Mouse (Mus musculus) brain, adult 2 months (tissue): Measurements from ENCODE around the gene Adamts3.

ENCODE experiments used
- DNase-seq: peaks from one replicate; pipeline ENCODE4 v3.0.0; 2011; ENCODE audit warnings: low read depth, low spot score

Adamts3 gene

DNA sequence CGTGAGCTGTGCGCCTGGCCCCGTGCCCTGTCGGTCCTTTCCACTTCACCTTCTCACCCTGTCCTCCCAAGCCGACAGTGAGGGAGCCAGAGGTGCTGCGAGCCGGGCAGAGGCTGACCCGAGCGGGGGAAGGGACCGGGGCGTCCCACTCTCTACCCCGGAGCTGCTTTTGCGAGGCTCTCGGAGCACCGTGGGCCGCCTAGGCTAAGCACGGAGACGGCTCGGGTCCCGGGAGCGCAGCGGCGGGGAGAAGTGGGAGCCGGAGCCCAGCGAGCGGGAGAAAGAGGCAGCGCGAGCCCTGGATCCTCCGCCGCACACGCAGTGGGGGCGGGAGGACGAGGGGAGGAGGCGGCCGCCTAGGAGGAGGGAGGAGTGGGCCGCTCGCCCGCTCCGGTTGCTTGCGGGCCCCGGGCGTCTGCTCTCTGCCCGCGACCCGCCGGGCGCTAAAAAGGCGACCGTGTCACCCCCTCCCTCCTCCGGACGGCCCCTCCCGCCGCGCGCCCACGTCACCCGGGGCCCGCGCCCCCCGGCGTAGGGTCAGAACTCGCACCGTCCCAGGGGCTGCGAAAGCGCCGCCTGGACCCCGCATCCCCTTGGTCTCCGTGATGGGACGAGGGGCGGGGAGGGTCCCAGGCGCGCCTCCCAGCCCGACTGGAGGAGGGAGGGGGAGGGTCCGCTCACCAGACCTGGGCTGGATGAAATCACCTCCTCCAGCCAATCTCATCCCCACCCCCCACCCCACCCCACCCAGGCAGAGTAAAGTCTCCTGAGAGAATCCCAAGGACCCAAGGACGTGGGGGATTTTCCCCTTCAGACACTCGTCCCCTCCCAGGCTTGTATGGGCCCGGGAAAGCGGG lies at the start of gene Adamts3:
Gene Adamts3 (minus strand): TSS at position 284 of the 857 bp plus-strand sequence.
- DNase-seq, result peak; percentile 57

GRCm38 (mm10) chr5:89931511-89931910 lies 48.4 kb upstream of the Adamts3 start:
- no peak for DNase-seq

GRCm38 (mm10) chr5:89912359-89912758 lies 29.2 kb upstream of the Adamts3 start:
- DNase-seq, result no peak

DNA sequence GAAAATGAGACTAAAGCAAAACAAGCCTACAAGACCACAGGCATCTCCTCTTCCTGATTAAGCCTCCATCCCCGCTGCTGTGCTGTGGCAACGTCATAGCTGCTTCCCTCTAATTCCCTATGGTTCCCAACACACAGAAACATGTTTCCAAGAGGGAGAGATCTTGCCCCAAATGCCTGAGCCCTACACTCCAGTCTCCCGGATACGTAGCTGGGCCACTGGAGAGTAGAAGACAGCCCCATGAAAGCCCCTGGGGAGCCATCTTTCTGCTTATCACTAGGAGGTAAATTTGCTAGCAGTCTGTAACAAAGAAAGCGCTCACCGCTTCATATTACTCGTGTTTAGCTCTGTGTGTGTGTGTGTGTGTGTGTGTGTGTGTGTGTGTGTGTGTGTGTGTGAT lies 28.8 kb upstream of the Adamts3 start:
- DNase-seq, result no peak

DNA sequence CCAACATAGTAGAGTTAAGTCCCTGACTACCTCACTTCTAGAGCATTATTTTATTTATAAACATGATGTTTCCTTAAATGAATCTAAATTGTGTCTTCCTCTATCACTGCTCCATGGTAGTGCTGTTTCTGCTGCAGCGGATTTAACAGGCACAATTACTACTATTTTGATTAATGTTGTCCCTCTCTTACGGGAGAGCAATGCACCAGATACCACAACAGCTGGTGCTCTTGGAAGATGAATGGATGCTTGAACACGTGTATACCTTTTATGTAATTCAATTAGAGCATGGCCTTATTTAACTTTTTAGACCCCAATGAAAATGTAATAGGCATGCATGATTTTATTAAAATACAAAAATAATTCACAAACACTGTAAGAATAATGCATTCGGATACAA lies 28.4 kb upstream of the Adamts3 start:
- no peak for DNase-seq

GRCm38 (mm10) chr5:89906884-89907431 lies 23.8 kb upstream of the Adamts3 start:
- DNase-seq, result no peak

GRCm38 (mm10) chr5:89901026-89901425 lies 17.9 kb upstream of the Adamts3 start:
- DNase-seq, result no peak

DNA sequence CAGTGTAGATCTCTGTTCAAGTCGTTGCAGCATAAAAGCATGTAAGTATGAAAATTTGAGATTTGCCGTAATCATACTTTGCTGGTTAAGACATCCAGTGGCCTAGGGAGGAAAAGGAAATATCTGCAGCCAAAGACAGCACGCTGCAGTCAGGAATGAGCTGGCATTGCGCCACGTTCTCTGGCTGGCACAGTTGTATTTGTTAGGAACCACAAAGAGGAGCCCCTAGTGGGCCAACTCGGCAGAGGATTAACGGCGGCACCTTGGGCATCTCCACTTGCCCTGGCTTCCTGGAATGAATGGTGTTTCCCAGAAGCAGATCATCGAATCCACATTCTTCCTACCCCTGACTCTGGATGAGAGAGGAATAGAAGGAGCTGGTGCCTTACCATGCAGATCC lies 14.4 kb upstream of the Adamts3 start:
- peak; percentile 49 for DNase-seq

GRCm38 (mm10) chr5:89895520-89895919 lies 12.4 kb upstream of the Adamts3 start:
- DNase-seq, result no peak

DNA sequence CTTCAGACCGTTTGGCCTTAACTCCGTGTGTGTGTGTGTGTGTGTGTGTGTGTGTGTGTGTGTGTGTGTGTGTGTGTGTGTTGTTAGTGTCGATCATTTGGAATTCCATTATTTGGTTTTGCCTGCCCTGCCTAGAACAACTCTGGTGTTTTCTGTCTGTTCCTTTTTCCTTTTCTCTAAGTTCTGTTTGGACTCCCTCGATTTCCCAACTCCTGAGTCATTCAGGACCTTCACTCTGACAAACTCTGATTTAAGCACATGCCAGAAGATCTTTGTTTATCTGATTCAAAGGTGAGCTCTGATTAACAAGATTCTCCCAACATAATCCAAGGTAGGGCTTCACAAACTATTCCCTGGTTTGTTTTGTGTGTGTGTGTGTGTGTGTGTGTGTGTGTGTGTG lies 1.9 kb upstream of the Adamts3 start:
- DNase-seq, result no peak

DNA sequence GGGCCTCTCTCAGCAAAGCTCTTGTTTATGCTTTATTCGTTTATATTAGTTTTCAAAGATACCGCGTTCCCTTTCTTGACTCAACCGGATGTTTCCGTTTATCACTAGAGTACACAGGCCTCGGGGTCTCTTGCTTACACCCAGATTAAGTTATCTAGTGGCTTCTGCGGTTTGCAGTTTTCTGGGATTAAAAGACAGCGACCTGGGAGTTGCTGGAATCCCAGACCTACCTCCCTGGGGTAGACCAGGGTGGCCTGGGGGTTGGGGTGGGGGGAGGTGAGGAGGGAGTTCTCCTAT lies 722 bp upstream of the Adamts3 start:
- DNase-seq, result no peak

DNA sequence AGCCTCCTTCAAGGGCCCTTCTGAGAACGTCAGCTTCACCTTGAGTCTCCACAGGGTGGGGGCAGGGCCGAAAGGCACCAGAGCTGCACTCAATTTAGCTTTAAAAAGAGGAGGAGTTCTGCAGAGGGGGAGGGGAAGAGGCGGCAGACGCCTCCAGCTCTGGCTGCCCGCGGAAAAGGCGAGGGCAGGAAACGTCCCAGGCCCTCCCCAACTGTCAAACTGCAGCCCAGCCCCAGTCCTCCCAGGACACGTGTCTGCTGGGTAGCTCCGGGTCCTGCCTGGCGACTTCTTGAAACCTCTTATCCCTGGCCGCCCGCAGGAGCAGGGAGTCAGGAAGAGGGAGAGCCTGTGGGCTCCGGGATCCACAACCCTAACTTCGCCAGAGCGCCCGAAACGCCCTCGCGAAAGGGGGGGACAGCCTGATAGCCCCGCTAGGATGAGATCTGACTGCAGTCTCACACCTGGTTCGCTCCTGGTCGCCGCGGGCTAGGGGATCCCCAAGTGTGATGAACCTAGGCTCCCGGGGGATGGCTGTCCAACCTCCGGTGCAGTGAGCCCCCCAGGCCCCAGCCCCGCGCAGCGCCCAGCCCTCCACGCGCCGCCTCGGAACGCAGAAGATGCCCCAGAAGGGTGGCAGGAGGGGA lies 921 bp downstream of the Adamts3 start:
- peak; percentile 63 for DNase-seq

DNA sequence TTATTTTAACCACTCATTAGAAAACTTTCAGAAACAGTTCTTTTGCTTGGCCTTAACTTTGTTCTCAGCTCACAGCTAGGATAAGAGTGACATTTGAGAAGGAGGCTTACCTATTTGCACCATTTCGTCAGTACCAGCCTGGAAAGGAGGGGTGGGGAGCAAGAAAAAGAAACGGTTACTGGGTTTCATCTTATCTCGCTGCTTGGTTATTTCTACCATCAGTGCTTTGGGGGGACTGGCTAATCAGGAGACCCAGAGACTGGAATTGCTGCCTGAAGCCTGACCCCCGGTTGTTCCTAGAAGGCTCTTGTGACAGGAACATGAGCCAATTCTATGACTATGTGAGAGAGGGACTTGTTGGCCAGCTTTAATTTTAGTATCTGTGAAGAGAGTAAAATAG lies 1.7 kb downstream of the Adamts3 start:
- DNase-seq, result no peak

DNA sequence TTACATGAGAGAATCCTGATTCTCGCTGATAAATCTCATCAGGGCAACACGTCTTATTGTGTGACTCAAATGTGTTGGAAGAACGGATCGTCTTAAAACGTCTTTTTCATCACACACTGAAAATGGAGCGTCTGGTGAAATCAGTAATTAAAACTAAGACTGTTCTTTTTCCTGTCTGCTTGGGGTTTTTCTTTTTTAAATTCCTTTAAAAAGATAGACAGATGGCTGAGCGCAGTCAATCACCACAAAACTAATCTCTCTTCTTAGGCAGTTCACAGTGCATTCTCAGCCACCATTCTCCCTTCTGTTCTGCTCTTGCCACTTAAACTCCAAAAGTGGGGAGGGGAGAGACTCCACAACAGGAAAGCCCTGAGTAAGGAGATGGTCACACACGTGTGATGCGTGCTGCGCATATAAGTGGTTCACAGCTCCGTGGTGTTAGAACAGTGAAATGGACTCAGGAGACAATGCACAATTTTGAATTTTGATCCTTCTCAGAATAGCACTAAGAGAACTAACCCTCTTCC lies 4.2 kb downstream of the Adamts3 start:
- peak; percentile 24 for DNase-seq

DNA sequence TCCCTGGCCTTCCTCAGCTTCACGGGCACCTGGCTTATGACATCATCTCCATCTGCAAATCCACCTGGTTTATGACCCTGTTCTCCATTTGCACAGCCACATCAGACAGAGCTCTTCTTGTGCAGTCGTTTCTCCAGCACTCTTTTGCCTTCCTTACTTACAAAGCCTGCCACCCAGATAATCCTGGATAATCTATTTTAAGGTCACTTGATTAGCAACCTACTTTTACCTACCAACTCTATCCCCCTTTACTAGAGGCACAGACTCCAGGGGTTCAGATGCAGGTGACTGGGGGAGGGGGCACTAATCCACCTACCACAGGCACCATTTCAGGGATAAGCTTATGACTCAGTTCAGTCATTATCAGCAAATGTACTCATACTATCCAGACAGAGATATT lies 10.5 kb downstream of the Adamts3 start:
- no peak for DNase-seq

- no peak for DNase-seq
Observed at GRCm38 (mm10) chr5:89859603-89860002, 23.5 kb downstream of the Adamts3 start.

- DNase-seq, result no peak
Observed at GRCm38 (mm10) chr5:89858837-89859236, 24.3 kb downstream of the Adamts3 start.

DNA sequence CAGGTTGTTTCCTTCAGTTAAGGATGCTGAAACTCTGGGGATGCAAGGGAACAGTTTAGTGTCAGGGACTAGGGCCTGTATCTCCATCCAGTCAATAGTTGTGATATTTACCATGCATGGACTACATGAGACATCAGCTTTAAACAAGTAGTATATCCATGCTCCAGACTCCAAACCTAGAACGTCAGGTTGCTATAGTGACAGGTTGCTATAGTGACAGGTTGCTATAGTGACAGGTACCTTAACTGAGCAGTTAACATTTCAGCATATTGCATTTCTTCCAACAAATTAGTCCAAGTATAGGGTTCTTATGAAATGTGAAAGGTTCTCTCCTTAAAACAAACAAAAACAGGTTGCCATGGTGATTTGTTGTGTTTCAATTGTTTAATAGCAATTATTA lies 36.6 kb downstream of the Adamts3 start:
- DNase-seq, result peak; percentile 89

GRCm38 (mm10) chr5:89844354-89844753 lies 38.8 kb downstream of the Adamts3 start:
- no peak for DNase-seq

DNA sequence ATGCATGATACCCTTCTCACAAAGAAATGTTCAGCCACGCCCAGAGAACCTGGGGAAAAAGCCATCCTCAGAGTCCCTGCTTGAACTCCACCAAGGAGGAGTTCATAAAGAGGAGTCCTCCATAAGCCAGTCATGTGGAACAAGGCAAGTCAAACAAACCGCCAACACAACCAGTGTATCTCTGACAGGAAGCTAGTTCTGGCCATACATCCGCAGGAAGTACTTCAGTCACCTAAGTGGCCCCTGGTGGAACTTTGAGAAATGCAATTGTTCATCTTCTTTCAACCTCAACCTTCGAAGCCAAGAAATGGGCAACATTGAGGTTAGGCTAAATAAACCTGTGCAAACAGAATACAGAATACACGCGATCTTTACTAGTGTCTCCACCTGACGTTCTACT lies 39.7 kb downstream of the Adamts3 start:
- DNase-seq, result no peak

- peak; percentile 73 for DNase-seq
Observed at GRCm38 (mm10) chr5:89839627-89840026, 43.5 kb downstream of the Adamts3 start.

DNA sequence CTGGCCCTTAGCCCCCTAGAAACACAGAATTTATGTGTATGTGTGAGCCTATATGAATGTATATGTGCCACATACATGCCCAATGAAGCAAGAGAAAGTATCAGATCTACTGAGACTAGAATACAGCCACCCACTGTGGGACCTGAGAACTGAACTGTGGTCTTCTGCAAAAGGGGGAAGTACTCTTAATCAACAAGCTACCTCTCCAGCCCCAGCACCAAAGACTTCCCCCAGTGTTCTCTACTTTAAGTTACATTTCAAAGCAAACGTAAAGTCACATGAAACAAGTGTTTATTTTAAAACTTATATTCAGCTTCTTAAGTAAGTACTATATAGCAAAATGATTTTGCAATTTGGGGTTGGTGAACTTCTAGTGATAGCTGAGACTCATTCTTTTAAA lies 62.0 kb downstream of the Adamts3 start:
- DNase-seq, result no peak

GRCm38 (mm10) chr5:89819531-89819930 lies 63.6 kb downstream of the Adamts3 start:
- DNase-seq, result peak; percentile 68
